Mouse (Mus musculus) embryonic fibroblast, embryonic 13.5 days (primary cell): ENCODE measurements around the gene Pcsk6. TPM values are rescaled to one million over a fixed set of nuclear protein-coding genes. Genes with fewer than 3 reads are reported as not detected.
A peak's percentile ranks its signal among the peaks of the same experiment; 100 is the strongest.

Source experiments
- H3K27ac ChIP-seq: 2 replicates; pipeline ENCODE4 v1.5.1; 2012; ENCODE audit warnings: low read length, control low read depth, inconsistent platforms; ENCODE audit not compliant: insufficient read depth
- H3K4me1 ChIP-seq: 2 replicates; pipeline ENCODE4 v1.6.1; 2011; ENCODE audit warnings: low read length; ENCODE audit not compliant: control insufficient read depth, insufficient read depth
- H3K4me3 ChIP-seq: 2 replicates; pipeline ENCODE4 v1.5.1; 2011; ENCODE audit warnings: mild to moderate bottlenecking, control low read depth, low read length; ENCODE audit not compliant: insufficient read depth
- CTCF ChIP-seq: IDR thresholded peaks from 2 replicates; pipeline ENCODE4 v1.5.1; 2011; ENCODE audit warnings: mild to moderate bottlenecking, control low read depth, low read length, moderate library complexity, borderline replicate concordance; ENCODE audit not compliant: insufficient read depth
- POLR2A ChIP-seq: IDR thresholded peaks from 2 replicates; pipeline ENCODE4 v1.6.1; 2011; ENCODE audit warnings: low read depth, mild to moderate bottlenecking, control low read depth, low read length, moderate library complexity
- polyA plus RNA-seq: library from polyadenylated mRNA; stranded (reverse); fragments of >200 nt; gene quantifications from 2 replicates; pipeline ENCODE4 v1.2.4, GENCODE M21; 2011; ENCODE audit warnings: low read depth; ENCODE audit not compliant: missing spikeins, insufficient read length

The Pcsk6 gene
- polyA plus RNA-seq, 1 experiment: 19.2 TPM

GRCm38 (mm10) chr7:66010518-66010917 is 149.0 kb downstream of the Pcsk6 start:
- Histone ChIP-seq H3K27ac (no peak overlapping the region), H3K4me3 (no peak overlapping the region), H3K4me1 (no peaks in the 10 kb centered on the region)
- TF ChIP-seq POLR2A (no peak), CTCF (no peak)

DNA sequence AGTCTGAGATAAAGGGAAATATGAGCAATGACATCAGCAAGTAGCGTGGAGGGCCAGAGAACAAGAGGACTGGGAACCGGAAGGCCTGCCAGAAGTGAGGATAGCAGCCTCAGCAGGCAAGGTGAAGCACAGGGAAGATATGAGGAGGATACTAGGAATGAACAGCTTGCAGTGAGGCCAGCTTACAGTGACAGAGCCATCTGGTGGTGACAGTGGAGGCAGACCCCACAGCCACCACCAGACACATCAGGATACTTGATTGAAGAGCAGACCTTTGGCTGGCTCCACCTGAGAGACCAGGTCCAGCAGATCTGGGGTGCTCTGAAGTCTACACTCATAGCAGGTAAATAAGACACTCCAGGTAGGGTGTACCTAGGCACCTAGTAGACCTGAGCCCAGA is 166.2 kb downstream of the Pcsk6 start:
- Histone ChIP-seq H3K27ac (no peak overlapping the region), H3K4me1 (no peaks in the 10 kb centered on the region), H3K4me3 (no peak overlapping the region)
- TF ChIP-seq POLR2A (no peak), CTCF (peak; percentile 64; the same call in 1 of the 2 replicates)

- no peak overlapping the region for H3K4me3 ChIP-seq
- TF ChIP-seq CTCF: no peak
- TF ChIP-seq POLR2A: no peak
- H3K4me1 ChIP-seq: no peaks in the 10 kb centered on the region
- H3K27ac ChIP-seq: no peak overlapping the region
These were observed 167.4 kb downstream of the Pcsk6 start for GRCm38 (mm10) chr7:66028766-66029512.

- H3K4me3 ChIP-seq: no peak overlapping the region
- TF ChIP-seq CTCF: no peak
- TF ChIP-seq POLR2A: no peak
These were observed 175.3 kb downstream of the Pcsk6 start for GRCm38 (mm10) chr7:66036809-66037208.

GRCm38 (mm10) chr7:66038261-66038660 is 176.7 kb downstream of the Pcsk6 start:
- no peaks in the 10 kb centered on the region for H3K4me1 ChIP-seq
- H3K4me3 ChIP-seq: no peak overlapping the region
- TF ChIP-seq CTCF (no peak), POLR2A (no peak)
- no peak overlapping the region for H3K27ac ChIP-seq

More at GRCm38 (mm10) chr7:66036809-66037208, 175.3 kb downstream of the Pcsk6 start:
- Histone ChIP-seq H3K27ac (no peak overlapping the region), H3K4me1 (no peaks in the 10 kb centered on the region)

DNA sequence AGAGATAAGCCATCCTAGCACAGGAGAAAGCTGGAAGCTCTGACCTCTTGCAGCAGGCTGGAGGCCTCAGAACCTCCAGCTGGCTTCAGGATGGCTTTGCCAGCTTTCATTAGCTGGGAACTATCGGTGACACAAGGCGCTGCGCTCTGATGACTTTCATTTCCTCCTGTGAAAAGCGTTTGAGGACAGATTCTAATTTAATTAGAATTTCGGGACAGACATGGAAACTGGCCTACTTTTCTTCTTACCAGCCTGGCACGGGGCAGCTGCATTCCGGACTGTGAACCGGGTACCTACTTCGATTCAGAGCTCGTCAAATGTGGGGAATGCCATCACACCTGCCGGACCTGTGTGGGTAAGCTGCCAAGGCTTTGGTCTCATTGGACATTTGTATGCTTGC is 177.2 kb downstream of the Pcsk6 start:
- TF ChIP-seq POLR2A (no peak), CTCF (no peak)
- Histone ChIP-seq H3K27ac (no peak overlapping the region), H3K4me3 (no peak overlapping the region), H3K4me1 (no peaks in the 10 kb centered on the region)

DNA sequence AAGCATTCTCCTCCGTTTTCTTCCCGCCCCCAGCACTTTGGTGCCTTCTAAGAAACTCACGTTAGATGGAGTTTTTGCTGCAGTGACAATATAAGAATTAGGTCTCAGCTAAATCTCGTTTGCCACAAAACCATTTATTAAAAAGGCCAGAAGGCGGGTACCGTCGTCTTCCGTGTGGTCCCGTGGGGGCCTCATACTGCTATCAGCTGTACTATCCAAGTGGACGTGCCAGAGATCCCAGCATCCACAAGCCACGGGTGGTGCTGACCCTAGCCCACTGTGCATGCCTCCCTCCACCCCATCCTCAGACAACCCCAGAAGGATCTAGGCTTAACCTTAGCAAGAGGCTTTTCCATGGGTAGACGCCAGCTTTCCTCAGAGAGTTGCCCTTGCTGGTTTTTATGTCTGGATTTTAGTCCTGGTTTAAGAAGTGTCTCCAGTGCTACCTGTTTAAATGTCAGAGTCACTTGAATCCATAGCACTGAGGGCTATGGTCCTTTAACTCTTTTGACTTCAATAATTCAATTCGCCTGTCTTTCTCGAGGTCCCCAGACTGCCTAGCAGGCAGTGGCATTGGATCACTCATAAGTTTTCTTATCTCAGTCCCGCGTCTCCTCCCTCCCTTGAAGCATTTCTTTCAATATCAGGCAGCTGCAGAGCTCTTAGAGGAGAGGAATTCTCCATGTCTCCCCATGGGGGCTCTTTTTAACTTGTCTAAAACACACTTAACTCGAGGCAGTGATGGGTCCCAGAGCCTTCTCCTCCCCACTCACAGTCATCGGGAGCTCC is 178.7 kb downstream of the Pcsk6 start:
- TF ChIP-seq POLR2A (no peak), CTCF (no peak)
- Histone ChIP-seq H3K4me3 (no peak overlapping the region), H3K4me1 (no peaks in the 10 kb centered on the region), H3K27ac (no peak overlapping the region)

DNA sequence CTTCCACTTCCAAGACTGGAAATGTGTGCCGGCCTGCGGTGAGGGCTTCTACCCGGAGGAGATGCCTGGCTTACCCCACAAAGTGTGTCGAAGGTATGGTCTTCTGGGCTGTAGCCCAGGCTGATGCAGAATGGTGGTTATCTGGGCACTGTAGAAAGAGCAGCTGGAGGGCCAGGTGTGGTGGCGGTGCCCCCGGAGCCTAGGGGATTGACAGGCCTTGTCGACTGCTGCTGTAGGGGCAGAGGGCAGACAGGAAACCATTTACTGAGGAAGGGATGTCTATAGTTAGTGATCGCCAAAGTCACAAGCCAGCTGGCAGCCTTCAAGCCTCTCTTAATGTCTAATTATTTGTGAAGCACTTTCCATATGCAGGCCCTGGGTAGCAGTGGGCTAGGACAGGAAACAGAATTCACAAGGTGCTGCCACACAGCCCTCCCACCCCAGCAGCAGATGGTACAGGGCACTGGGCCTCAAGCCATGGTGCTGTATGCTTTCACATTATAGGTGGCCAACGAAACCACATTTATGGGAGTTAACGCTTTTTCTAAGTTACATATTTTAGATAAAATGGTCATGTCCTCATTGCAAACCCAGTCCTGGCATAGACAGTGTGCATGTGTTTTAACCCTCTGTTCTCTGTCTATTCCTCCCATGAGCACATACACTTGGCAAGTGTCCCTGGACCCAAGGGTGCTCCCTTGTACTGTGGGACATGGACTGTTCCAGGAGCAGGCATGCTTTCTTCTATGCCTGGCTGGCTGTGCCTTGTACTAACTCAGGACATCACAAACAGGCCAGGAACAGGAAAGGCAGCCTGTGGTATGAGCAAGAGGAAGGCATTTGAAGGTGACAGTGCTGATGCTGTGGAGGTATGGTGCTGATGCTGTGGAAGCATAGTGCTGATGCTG is 182.3 kb downstream of the Pcsk6 start, which contains the start of gene Gm45213:
Gene Gm45213 (plus strand): TSS at position 51 of the 908 bp plus-strand sequence.
- no peak within 1 kb of the TSS for H3K27ac ChIP-seq
- no peaks in the 10 kb centered on the region for H3K4me1 ChIP-seq
- H3K4me3 ChIP-seq: no peak within 1 kb of the TSS
- TF ChIP-seq CTCF (no peak), POLR2A (no peak)

- TF ChIP-seq CTCF (no peak), POLR2A (no peak)
- Histone ChIP-seq H3K4me1 (no peaks in the 10 kb centered on the region), H3K27ac (no peak overlapping the region), H3K4me3 (no peak overlapping the region)
These were observed 183.1 kb downstream of the Pcsk6 start for GRCm38 (mm10) chr7:66044617-66045016.
